Mouse (Mus musculus) limb, embryonic 14.5 days (tissue): Measurements from ENCODE around the gene Cyp2w1. TPM values are rescaled to one million over a fixed set of nuclear protein-coding genes. Genes with fewer than 3 reads are reported as not detected.

Source experiments
- ATAC-seq: fragments of 200-750 bp; cut with Nextera tagmentation; 2 replicates; pipeline ENCODE4 v1.8.0; 2017; ENCODE audit warnings: low read depth, moderate number of reproducible peaks, moderate TSS enrichment; ENCODE audit not compliant: low FRiP score
- DNase-seq: peaks from one replicate; pipeline ENCODE4 v3.0.0-alpha.2; 2015; ENCODE audit warnings: low spot score
- H3K27ac ChIP-seq: fragments of 300-500 bp; sonication (generic); replicated peaks from 2 replicates; pipeline ENCODE4 v1.5.1; 2014; ENCODE audit warnings: low read depth, mild to moderate bottlenecking, low read length, moderate library complexity, mixed read lengths
- H3K27me3 ChIP-seq: fragments of 300-500 bp; sonication (generic); 2 replicates; pipeline ENCODE4 v1.6.1; 2014; ENCODE audit warnings: low read length, mixed read lengths; ENCODE audit not compliant: control insufficient read depth, insufficient read depth
- H3K36me3 ChIP-seq: fragments of 300-500 bp; sonication (generic); 2 replicates; pipeline ENCODE4 v1.6.1; 2014; ENCODE audit warnings: mild to moderate bottlenecking, low read length, moderate library complexity, mixed read lengths; ENCODE audit not compliant: control insufficient read depth, insufficient read depth
- H3K4me1 ChIP-seq: fragments of 300-500 bp; sonication (generic); 2 replicates; pipeline ENCODE4 v1.6.1; 2014; ENCODE audit warnings: antibody characterized with exemption, low read length, mixed read lengths; ENCODE audit not compliant: control insufficient read depth, insufficient read depth
- H3K4me2 ChIP-seq: fragments of 300-500 bp; sonication (generic); replicated peaks from 2 replicates; pipeline ENCODE4 v1.6.1; 2014; ENCODE audit warnings: low read depth, mild to moderate bottlenecking, low read length, moderate library complexity; ENCODE audit not compliant: severe bottlenecking
- H3K4me3 ChIP-seq: fragments of 300-500 bp; sonication (generic); replicated peaks from 2 replicates; pipeline ENCODE4 v1.5.1; 2014; ENCODE audit warnings: low read length
- H3K9ac ChIP-seq: fragments of 300-500 bp; sonication (generic); 2 replicates; pipeline ENCODE4 v1.6.1; 2014; ENCODE audit warnings: mild to moderate bottlenecking, low read depth, low read length, moderate library complexity; ENCODE audit not compliant: severe bottlenecking
- H3K9me3 ChIP-seq: fragments of 300-500 bp; sonication (generic); 2 replicates; pipeline ENCODE4 v1.6.1; 2016; ENCODE audit warnings: low read length; ENCODE audit not compliant: control insufficient read depth
- POLR2A ChIP-seq: fragments of 200-500 bp; IDR thresholded peaks from 2 replicates; pipeline ENCODE4 v1.8.0; 2012; ENCODE audit warnings: inconsistent platforms, mild to moderate bottlenecking, moderate library complexity, borderline replicate concordance; ENCODE audit not compliant: insufficient read depth, insufficient read length; ENCODE audit errors: extremely low read depth
- WGBS: fragments of 180-500 bp; shearing (Covaris S2); extraction: QIAGEN DNeasy Blood & Tissue Kit; methylation state at CpG from one replicate; pipeline ENCODE4 v1.1.7; 2014; 5-methylcytosine and 5-hydroxymethylcytosine counted together
- polyA plus RNA-seq, 2 experiments: library from polyadenylated mRNA; depleted of rRNA in 1 of 2; stranded (reverse) in 1 of 2; unstranded in 1 of 2; fragments of >200 nt; fragmentation: Nextera tagmentation in 1 of 2; extraction: Ambion mirVana in 1 of 2; gene quantifications; 2 replicates each; pipeline versions ENCODE4 v1.2.1 to v1.2.3; 2012 to 2014

The Cyp2w1 gene
- polyA plus RNA-seq, 2 experiments = 19.6 to 29.3 TPM

- no peak for DNase-seq
- Histone ChIP-seq H3K4me1 (no peaks in the 10 kb centered on the region), H3K27ac (no peak overlapping the region), H3K4me2 (no peak overlapping the region), H3K36me3 (no peaks in the 10 kb centered on the region), H3K27me3 (no peaks in the 10 kb centered on the region), H3K9ac (no peak overlapping the region), H3K4me3 (no peak overlapping the region), H3K9me3 (no peaks in the 10 kb centered on the region)
- 82% methylated on average over 12 of the region's 12 CpGs for WGBS
- no peak for TF ChIP-seq POLR2A
- no peak for ATAC-seq
Observed at GRCm38 (mm10) chr5:139314941-139315642, 37.3 kb upstream of the Cyp2w1 start.

GRCm38 (mm10) chr5:139316982-139317675 lies 35.3 kb upstream of the Cyp2w1 start:
- no peak overlapping the region for H3K4me2 ChIP-seq

GRCm38 (mm10) chr5:139317751-139318504 lies 34.5 kb upstream of the Cyp2w1 start:
- Histone ChIP-seq H3K27me3 (no peaks in the 10 kb centered on the region), H3K36me3 (no peaks in the 10 kb centered on the region), H3K9me3 (no peaks in the 10 kb centered on the region), H3K4me1 (no peaks in the 10 kb centered on the region), H3K4me3 (no peak overlapping the region), H3K27ac (no peak overlapping the region), H3K9ac (no peak overlapping the region), H3K4me2 (no peak overlapping the region)
- ATAC-seq (no peak), DNase-seq (no peak)
- WGBS = 63% methylated on average over 21 of the region's 21 CpGs
- no peak for TF ChIP-seq POLR2A

More at GRCm38 (mm10) chr5:139316982-139317675, 35.3 kb upstream of the Cyp2w1 start:
- no peaks in the 10 kb centered on the region for H3K4me1 ChIP-seq
- no peak overlapping the region for H3K27ac ChIP-seq
- no peak overlapping the region for H3K4me3 ChIP-seq
- WGBS = 71% methylated on average over 6 of the region's 6 CpGs
- TF ChIP-seq POLR2A = no peak
- H3K9ac ChIP-seq = no peak overlapping the region
- no peaks in the 10 kb centered on the region for H3K9me3 ChIP-seq
- no peaks in the 10 kb centered on the region for H3K36me3 ChIP-seq
- ATAC-seq (no peak), DNase-seq (no peak)
- no peaks in the 10 kb centered on the region for H3K27me3 ChIP-seq

GRCm38 (mm10) chr5:139320424-139320823 lies 32.0 kb upstream of the Cyp2w1 start:
- peaks cover 21% of the 10 kb centered on the region for H3K27me3 ChIP-seq
- H3K4me1 ChIP-seq = peaks cover 4% of the 10 kb centered on the region; the same call in 1 of the 2 replicates
- no peak for TF ChIP-seq POLR2A
- H3K4me2 ChIP-seq = no peak overlapping the region
- WGBS = 68% methylated on average over 7 of the region's 7 CpGs
- H3K27ac ChIP-seq = no peak overlapping the region
- ATAC-seq (no peak), DNase-seq (no peak)
- H3K9ac ChIP-seq = no peak overlapping the region
- H3K36me3 ChIP-seq = no peaks in the 10 kb centered on the region
- H3K9me3 ChIP-seq = no peaks in the 10 kb centered on the region
- H3K4me3 ChIP-seq = no peak overlapping the region

GRCm38 (mm10) chr5:139321331-139321730 lies 31.1 kb upstream of the Cyp2w1 start:
- no peak for ATAC-seq
- WGBS = 82% methylated on average over 6 of the region's 6 CpGs

More at GRCm38 (mm10) chr5:139321331-139321730, 31.1 kb upstream of the Cyp2w1 start:
- H3K4me3 ChIP-seq = no peak overlapping the region
- no peak overlapping the region for H3K9ac ChIP-seq
- no peak overlapping the region for H3K27ac ChIP-seq
- H3K4me2 ChIP-seq = no peak overlapping the region
- peaks cover 30% of the 10 kb centered on the region for H3K27me3 ChIP-seq
- H3K36me3 ChIP-seq = no peaks in the 10 kb centered on the region
- H3K4me1 ChIP-seq = peaks cover 4% of the 10 kb centered on the region; the same call in 1 of the 2 replicates
- DNase-seq = no peak
- no peaks in the 10 kb centered on the region for H3K9me3 ChIP-seq
- TF ChIP-seq POLR2A = no peak
